Mouse (Mus musculus) gastrocnemius, postnatal 14 days (tissue): ENCODE measurements around the gene Rnf207. TPM values are rescaled to one million over a fixed set of nuclear protein-coding genes. Genes with fewer than 3 reads are reported as not detected.

Experiments
- DNase-seq: peaks from one replicate; pipeline ENCODE4 v3.0.0; 2021; ENCODE audit warnings: mixed read lengths
- intact Hi-C: fragments of 180-260 bp; cut with DNase I; formaldehyde crosslinking; loops from one replicate; pipeline ENCODE4 v1.15.1; 2025; ENCODE audit warnings: low total_unique reads
- total RNA-seq, 2 experiments: library from RNA; stranded (reverse); gene quantifications; 2 replicates each; pipeline ENCODE4 v1.2.3; 2021

Gene Rnf207
- total RNA-seq, 2 experiments from 2014 or later, result not detected

DNA sequence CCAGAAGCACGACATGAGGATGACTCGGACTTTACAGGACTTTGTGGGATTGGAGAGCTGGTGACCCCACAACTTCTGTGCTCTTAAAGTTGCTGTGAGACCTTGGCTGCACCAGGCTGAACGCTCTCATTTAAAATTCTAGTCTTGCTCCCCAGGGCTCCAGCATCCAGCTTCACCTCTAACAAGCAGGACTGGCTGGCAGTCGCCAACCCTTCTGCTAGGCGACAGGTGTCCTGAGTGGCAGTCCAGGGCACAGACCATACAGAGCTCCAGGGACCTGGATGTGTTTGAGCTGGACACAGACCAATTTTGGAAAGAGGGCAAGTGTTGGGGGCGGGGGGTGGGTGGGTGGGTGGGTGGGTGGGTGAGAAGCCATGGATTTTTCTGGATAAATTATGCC, 19.0 kb upstream of the Rnf207 start:
- intact Hi-C loops, result no loop called here
- no peak for DNase-seq

DNA sequence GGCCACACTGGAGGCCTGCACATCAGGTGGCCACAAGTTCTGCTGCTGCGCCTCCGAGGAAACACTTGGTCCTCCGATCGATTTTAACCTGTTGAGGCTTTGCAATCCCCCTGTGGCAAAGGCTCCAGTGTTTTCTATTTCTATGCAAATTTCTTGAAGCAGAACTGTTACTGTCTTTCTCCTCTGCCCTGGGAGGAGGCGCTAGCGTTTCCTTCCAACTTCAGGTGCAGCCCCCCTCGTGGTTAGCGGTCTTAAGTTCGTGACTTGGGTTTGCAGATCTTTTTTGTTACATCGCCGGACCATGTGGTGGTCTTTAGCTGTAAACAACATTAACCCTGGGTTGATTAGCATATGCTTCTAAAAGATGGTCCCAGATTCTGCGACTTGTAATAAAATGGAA, 14.8 kb upstream of the Rnf207 start:
- intact Hi-C loops, result no loop called here
- no peak for DNase-seq

DNA sequence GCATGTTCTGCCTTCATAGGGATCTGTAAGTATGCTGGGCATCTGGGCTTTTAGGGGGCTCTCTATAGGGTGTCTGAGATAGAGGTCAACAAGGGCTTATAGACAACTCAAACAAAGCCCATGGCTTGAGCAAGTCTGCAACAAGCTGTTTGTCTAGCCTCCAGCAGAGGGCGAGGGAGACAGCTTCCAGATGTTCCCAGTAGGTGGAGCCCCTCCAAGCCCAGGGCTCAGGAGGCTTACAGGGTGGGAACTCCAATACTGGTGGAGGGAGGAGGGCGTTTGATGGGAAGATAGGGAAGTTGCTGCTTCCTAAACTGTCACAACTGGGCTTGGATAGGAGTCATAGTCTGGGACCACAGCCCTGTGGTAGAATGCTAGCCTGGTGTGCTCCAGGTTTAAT, 14.2 kb upstream of the Rnf207 start:
- intact Hi-C loops, result no loop called here

DNA sequence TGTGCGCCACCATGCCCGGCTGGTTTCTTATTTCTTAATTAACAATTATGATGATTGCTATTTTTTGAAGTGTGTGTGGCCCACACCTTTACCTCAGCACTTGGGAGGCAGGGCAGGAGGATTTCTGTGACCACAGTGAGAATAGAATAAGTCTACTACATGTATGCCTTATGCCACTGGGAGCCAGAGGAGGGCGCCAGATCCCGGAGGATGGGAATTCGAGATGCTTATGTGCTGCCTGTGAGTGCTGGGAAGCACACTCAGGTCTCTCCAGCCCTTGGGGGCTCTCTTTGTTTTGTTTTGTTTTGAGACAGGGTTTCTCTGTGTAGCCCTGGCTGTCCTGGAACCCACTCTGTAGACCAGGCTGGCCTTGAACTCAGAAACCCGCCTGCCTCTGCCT, 9.9 kb upstream of the Rnf207 start:
- intact Hi-C loops, result no loop called here
- DNase-seq, result no peak

More for the DNA sequence above, 14.2 kb upstream of the Rnf207 start:
- peak; percentile 74 for DNase-seq

DNA sequence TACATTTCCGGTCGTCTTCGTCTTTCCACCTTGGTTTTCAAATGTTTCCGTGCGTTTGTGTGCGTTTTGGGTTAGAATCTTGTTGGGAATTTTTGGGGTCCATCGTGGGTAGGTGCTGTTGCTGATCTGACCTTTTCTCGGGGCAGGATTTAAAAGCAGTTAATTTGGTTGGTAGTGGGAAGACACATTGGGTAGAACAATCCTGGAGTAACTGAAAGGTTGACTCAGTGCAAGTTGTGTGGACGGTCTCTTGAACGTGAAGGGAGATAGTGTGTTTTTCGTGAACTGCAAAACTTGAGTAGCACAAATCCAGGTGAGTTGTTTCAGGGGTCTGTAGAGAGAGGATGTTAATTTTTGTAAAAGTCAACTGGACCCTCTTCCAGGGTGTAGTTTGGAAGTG, 7.8 kb upstream of the Rnf207 start:
- intact Hi-C loops, result no loop called here
- no peak for DNase-seq

DNA sequence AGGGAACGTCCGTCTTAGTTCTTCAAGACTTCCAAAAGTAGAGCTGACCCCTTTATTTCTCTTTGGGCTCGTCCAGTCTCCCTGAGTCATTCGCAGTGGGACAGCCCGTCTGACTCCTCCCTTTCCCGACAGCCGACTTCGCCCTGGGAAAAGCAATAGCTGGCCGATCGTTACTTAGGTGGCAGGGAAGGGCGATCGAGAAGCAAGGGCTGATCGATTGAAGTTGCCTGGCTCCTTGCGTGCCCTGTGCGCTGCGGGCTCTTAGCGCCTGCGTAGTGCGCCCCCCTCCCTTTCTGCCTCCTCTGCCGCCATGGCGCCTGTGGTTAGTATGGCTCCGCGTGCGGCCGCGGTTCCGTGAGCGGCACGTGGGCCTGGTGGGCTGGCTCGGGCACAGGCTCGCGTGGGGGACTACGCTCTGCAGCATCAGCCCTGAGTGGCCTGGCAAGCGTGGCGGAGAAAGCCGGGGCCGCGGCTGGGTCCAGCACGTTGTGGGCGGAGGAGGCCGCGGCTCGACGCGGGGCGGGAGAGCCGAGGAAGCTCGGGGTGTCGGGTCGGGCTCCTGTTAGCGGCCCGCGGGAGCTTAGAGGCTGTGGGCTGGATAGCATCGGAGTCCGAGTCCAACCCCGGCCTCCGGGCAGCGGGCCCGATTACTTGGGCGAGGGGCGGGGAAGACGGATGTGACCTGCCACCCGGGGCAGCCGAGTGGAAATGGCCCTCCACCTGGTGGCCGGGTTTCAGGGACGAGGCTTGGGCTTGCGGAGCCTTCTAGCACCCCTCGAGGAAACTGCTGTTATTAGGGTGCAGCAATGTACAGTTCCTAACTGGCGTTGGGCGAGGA, 7.0 kb upstream of the Rnf207 start, which contains the start of gene Rpl22:
Rpl22 (plus strand) TSS at position 169 of the 838 bp plus-strand sequence.
- peak; percentile 93 for DNase-seq
- intact Hi-C loops, result no loop called here

DNA sequence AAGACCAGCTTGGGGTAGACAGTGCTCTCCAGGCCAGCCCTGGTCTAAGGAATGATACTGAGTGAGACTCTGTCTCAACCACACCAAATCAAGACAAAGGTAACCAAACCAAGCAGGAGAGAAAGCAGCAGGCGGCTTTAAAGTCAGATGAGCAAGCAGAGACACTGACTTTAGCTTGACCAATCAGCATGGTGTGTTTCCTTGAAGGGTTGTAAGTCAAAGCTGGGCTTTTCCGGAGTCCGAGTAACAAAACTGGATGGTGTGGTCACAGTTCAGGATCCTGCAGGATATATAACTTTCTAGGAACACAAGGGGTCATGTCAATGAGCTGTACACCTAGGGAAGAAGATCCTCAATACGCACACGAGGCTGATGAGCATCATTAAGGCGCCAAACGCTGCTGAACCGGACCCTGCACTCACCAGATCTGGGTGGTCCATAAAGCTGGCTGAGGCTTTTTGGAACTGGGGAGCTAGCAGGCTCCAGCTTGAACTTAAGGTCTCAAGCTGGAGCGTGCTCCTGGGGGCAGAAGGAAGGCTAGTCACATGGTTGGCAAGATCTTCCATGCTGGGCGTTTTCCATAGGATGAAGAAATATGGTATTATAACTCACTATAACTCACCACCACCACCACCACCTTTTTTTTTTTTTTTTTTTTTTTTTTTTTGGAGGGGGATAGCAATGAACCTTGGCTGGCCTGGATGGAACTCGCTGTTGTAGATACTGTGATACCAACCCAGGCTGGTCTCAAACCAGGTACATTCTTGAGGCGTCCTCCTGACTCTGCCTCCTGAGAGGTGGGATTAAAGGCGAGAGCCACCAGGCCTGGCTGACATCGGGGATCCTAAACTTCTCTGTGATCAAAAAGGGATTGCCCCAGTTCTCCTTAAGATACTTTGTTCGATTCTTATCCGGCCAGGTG, 6.1 kb upstream of the Rnf207 start:
- DNase-seq, result no peak
- intact Hi-C loops, result no loop called here

DNA sequence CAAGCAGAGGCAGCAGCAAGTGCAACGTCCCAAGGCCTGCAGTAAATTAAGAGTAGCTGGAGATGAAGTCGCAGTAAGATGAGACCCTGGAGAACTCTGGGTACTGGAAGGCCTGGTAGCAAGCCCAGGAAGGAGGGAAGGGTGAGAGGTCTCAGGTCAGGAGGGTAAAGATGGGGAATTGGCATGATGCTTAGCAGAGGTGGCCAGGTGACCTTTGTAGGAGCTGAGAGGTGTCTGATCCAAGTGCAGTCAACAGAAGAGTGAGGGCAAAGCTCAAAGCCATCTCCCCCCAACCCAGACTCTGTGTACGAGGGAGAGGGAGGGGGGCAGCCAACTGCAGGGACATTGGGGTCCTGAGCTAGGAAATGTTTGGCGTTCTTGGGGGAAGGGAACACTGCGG, 2.7 kb upstream of the Rnf207 start:
- no peak for DNase-seq
- intact Hi-C loops, result no loop called here

DNA sequence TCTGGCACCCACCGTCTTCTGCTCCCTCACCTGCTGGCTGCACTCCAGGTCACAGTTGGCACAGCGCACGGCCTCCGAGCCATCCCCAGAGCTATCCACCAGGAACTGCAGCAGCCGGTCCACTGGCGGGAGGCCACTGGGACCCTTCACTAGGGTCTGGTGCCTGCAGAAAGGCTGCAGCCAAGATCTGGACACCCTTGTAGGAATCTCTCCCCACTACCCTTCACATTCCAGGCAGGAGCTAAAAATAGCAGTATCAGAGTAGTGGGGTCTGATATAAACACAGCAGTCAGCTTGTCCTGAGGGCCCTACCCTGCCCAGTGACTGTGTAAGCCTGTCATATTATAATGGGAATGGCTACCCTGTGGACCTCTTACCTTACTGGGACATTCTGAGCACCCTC, 1.2 kb downstream of the Rnf207 start:
- DNase-seq, result no peak
- intact Hi-C loops, result no loop called here

DNA sequence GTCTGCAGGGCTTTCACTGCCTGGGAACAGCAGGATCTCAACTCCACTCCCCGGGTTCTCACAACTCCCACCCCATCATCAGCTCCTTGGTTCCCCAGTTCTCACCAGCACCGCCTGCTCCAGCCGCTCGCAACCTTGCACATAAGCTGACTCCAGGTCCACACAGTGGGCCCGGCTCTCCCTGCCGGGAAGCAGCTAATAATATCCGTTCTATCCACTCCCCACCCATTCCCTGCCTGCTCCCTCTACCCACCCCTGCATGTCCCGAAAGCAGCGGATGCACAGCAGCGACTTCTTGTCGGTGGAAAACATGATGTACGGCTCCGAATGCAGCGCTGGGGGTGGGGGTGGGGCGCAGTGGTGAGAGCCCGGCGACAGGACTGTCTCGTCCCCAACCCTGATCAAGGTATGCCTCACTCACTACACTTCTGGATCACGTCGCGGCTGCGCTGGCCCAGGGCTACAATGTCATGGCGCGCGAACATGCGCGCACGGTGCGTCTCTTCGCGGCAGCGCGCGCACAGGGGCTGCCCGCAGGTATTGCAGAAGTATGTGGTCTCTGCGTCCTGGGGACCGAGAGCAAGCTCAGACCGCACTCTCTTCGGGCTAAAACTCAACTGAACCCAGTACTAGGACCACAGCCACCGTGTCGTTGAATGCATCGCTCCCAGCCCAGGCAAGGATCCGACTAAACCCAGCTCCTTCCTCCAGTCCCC, 3.1 kb downstream of the Rnf207 start:
- no peak for DNase-seq
- intact Hi-C loops, result no loop called here

DNA sequence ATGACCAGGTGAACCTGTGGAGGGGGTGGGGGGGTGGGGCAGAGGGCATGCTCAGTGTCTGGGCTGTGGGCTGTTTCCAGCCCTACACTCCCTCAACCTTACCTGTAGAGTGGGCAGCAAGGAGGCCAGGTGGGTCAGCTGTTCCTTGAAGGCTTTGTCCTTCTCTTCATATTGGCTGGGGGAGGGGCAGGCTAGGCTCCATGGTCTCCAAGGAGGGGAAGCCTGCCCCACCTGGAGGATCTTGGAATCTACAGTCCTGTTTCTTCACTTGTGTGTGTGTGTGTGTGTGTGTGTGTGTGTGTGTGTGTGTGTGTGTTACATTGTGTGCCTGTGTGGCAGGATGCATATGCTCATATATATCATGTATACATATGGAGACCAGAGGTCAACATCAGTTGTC, 4.9 kb downstream of the Rnf207 start:
- intact Hi-C loops, result no loop called here
- DNase-seq, result no peak

DNA sequence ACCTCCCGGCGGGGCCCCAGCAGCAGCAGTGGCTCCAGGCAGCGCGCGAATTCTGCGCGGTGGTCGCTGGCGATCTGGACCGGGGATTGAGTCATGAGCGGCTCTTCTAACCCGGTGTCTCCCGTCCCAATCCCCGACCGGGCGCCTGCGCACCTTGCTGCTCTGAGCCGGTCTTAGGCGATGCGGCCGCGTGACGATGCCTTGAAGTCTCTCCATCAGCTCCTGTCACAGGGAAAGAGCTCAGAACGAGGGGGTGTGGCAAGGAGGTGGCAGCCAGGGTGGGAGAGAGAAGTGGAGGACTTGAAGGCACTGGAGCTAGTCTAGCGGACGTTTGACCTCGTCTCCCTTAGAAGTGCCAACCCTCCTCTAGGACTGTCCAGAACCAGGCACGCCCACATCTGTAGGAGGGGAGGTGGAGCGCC, 5.6 kb downstream of the Rnf207 start:
- intact Hi-C loops, result no loop called here
- no peak for DNase-seq

DNA sequence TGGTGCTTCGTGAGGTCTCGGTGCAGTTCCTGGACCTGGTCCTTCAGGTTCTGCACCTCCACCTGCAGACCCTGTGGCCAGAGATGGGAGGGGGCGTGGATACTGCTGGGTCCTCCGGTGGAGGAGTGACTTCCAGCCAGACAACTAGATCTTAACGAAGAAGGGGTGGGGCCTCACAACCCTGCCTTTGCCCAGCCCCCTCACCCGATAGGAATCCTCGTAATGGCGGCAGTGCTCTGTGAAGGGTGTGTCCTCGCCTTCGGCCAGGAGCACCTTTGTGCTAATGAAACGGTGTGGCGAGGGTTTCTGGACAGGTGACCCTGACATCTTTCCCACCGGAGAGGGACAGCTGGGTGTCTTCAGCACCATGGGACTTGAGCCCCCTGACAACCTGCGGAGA, 6.6 kb downstream of the Rnf207 start:
- intact Hi-C loops, result no loop called here
- no peak for DNase-seq

DNA sequence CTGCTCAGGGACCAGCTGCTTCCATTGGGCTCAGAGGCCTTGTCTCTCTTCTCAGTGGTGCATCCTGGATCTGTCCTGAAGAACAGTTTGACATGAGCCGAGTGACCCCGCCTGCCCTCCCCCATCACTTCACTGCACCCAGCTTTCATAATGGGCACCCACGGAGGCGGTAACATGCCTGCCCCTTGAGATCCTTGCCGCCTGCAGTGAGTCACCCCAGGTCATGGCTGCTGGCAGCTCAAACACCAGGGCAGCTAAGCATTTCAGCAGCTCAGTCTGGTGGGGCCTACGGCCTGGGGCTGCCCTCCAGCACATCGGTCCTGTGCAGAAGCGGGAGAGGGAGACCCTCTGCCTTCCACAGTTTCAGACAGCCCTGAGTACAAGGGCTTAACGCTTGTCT, 11.3 kb downstream of the Rnf207 start:
- intact Hi-C loops, result no loop called here
- DNase-seq, result no peak

DNA sequence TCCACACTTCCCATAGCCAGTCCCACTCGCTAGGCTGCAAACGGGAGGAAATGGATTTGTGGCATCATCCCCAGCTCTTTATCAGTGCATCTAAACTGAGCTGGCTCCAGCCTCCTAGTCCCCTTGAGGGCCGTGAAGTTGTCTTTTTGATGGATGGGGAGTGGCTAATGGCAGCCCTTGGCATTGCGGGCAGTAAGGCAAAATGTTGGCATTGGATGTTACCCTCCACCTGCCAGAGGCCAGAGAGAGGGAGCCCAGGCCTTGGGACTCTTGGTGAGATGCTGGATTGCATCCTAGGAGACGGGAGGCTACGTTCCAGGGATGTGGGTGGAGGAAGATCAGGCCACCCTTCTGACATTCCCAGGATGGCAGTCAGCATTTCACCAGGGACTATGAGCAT, 12.8 kb downstream of the Rnf207 start:
- intact Hi-C loops, result no loop called here
- no peak for DNase-seq

DNA sequence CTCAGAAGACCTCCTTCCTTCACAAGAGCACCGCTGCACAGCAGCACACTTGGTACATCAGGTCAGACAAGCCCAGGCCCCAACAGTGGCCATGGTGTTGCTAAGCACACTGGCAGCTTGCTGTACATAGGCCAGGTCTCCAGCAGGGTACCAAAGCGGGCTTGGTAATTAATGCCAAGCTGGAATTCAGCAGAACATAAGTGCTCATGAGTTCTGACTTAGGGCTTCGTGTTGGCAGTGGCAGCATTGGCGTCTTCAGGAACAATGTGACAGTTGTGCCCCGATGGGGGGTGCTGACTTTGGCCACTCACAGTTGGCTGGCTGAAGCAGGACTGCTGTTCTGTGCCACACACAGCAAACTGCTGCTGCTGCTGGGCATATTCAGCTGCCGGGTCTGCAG, 14.1 kb downstream of the Rnf207 start:
- DNase-seq, result no peak
- intact Hi-C loops, result no loop called here

DNA sequence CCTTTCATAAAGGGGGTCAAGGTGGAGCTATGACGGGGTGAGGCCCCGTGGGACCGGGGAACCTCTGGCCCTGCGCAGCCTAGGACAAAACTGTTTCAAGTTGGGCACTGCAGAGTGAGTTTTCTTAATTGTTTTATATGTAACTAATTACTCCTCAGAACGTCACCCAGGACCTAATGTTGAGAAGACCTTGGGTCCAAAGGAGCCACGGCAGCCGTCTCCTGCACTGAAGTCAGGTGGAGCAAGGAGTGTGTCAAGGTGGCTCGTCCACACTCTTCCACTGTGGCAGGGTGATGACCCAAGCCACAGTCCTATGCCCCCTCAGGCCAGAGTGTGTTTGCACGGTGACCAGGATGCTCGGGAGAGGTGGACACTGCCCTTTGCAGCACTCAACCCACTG, 15.6 kb downstream of the Rnf207 start:
- DNase-seq, result no peak
- intact Hi-C loops, result no loop called here

DNA sequence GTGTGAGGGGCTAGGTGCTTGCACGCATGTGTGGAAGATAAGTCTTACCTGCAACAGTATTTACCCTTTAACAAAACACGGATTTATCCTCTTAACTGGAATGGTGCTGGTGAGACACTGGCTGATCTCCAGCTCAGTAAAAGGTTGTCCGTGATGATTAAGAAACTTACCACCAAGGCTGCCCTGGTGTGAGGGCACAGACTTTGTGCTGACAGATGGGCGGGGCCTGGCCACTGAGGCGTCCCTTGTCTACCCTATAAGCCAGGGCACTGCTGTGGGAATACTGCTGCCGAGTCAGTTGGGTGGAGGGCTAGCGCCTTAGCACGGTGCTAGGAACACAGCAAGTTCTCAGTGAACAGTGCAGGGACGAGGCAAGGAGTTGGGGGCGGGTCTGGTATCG, 16.8 kb downstream of the Rnf207 start:
- DNase-seq, result no peak
- intact Hi-C loops, result no loop called here

DNA sequence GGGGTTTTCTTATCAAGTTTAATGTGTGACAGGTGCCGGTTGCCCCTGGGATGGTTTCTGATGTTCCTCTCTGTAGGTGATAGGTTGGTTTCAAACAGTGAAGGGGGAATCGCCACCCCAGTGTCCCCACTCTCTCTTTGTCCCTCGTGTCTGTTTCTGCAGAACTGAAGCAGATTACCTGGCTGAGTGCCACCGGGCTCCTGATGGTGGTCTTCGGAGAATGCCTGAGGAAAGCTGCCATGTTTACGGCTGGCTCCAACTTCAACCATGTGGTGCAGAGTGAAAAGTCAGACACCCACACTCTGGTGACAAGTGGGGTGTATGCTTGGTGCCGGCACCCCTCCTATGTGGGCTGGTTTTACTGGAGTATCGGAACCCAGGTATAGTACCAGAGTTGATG, 18.4 kb downstream of the Rnf207 start:
- intact Hi-C loops, result no loop called here
- DNase-seq, result no peak

DNA sequence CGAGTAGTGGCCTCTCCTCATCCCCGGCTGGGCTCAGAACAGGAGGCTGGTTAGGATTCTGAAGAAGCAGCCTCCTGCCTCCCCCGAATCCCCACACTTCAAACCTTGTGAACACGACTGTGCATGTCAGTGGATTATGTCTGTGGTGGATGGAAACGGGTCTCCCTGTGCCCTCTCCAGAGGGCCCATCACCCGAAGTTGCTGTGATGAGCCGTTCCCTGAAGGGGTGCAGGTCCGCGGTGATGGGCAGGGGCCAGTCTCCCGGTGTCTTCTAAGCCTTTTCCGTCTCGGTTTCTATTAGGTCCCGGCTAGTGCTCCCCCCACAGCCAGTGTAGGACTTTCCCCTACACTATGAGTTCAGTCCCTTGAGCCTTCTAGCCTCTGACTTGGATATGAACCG, 20.0 kb downstream of the Rnf207 start:
- intact Hi-C loops, result no loop called here
- DNase-seq, result no peak
